Mouse (Mus musculus): ENCODE results near the gene Cdc14a. TPM values are rescaled to one million over a fixed set of nuclear protein-coding genes. Genes with fewer than 3 reads are reported as not detected.

Cdc14a gene
- polyA plus RNA-seq, 1 experiment from 2014 or later, result 8.7 TPM

- no peak for ATAC-seq (ENCODE audit: insufficient read depth, low FRiP score)
- no peak overlapping the region for H3K27ac ChIP-seq (ENCODE audit: low read length)
- no peaks in the 10 kb centered on the region for H3K4me1 ChIP-seq (ENCODE audit: control insufficient read depth, insufficient read depth, low read length)
- H3K36me3 ChIP-seq (ENCODE audit: control insufficient read depth, insufficient read depth, low read length), result no peaks in the 10 kb centered on the region
- no peak overlapping the region for H3K9ac ChIP-seq (ENCODE audit: low read length)
- H3K4me2 ChIP-seq (ENCODE audit: low read depth, low read length), result no peak overlapping the region
- H3K27me3 ChIP-seq (ENCODE audit: control insufficient read depth, insufficient read depth, low read length), result no peaks in the 10 kb centered on the region
- no peak overlapping the region for H3K4me3 ChIP-seq (replicated peaks; ENCODE audit: low read length)
- no peaks in the 10 kb centered on the region for H3K9me3 ChIP-seq (replicated peaks; ENCODE audit: control insufficient read depth, low read length)
- 19% methylated on average over 7 of the region's 7 CpGs for WGBS
Measured at GRCm38 (mm10) chr3:116333229-116333628, 90.6 kb downstream of the Cdc14a start.

DNA sequence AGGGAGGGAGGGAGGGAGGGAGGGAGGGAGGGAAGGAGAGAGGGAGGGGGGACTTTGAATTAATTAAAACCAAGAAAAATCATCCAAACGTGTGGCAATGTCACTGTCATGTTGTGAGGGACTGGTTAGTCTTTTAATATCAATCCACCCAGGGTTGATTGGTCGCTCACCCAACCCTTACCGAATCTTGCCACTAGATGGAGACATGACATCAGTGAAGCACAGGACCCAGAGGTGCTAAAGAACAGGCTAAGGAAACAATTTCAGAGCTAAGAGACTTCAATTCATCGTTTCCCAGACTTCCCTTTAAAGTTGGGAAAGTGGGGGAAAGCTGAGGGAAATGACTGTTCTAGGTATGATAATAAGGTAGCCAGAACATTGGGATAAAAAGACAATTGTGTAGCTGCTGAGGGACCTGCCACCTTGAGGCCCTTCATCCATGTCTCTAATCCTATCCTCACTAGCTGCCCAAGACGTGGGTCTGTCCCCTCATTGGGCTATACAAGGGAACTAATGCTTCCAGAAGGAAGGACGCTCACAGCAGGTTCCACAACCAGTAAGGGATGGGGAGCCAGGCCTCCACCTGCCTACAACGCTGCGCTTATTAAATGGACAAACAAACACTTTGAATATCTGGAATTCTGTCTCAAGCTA is 91.9 kb downstream of the Cdc14a start:
- Histone ChIP-seq H3K36me3 (ENCODE audit: control insufficient read depth, insufficient read depth, low read length) (no peaks in the 10 kb centered on the region), H3K9me3 (replicated peaks; ENCODE audit: control insufficient read depth, low read length) (no peaks in the 10 kb centered on the region), H3K27me3 (ENCODE audit: control insufficient read depth, insufficient read depth, low read length) (no peaks in the 10 kb centered on the region), H3K27ac (ENCODE audit: low read length) (no peak overlapping the region), H3K4me2 (ENCODE audit: low read depth, low read length) (no peak overlapping the region), H3K4me3 (replicated peaks; ENCODE audit: low read length) (no peak overlapping the region), H3K9ac (ENCODE audit: low read length) (no peak overlapping the region), H3K4me1 (ENCODE audit: control insufficient read depth, insufficient read depth, low read length) (peaks cover 9% of the 10 kb centered on the region; the same call in 1 of the 2 replicates)
- no peak for ATAC-seq (ENCODE audit: insufficient read depth, low FRiP score)
- WGBS, result 41% methylated on average over 8 of the region's 8 CpGs

- no peak for ATAC-seq (ENCODE audit: insufficient read depth, low FRiP score)
- Histone ChIP-seq H3K4me3 (replicated peaks; ENCODE audit: low read length) (no peak overlapping the region), H3K36me3 (ENCODE audit: control insufficient read depth, insufficient read depth, low read length) (no peaks in the 10 kb centered on the region), H3K4me2 (ENCODE audit: low read depth, low read length) (no peak overlapping the region), H3K27ac (ENCODE audit: low read length) (no peak overlapping the region), H3K9ac (ENCODE audit: low read length) (no peak overlapping the region), H3K4me1 (ENCODE audit: control insufficient read depth, insufficient read depth, low read length) (peaks cover 10% of the 10 kb centered on the region; the same call in 1 of the 2 replicates), H3K9me3 (replicated peaks; ENCODE audit: control insufficient read depth, low read length) (no peaks in the 10 kb centered on the region), H3K27me3 (ENCODE audit: control insufficient read depth, insufficient read depth, low read length) (no peaks in the 10 kb centered on the region)
- WGBS, result 73% methylated on average over 8 of the region's 8 CpGs
Measured at GRCm38 (mm10) chr3:116329976-116330375, 93.9 kb downstream of the Cdc14a start.

- 62% methylated on average over 18 of the region's 18 CpGs for WGBS
- H3K9me3 ChIP-seq (replicated peaks; ENCODE audit: control insufficient read depth, low read length), result no peaks in the 10 kb centered on the region
- H3K9ac ChIP-seq (ENCODE audit: low read length), result no peak overlapping the region
- no peak overlapping the region for H3K4me2 ChIP-seq (ENCODE audit: low read depth, low read length)
- no peaks in the 10 kb centered on the region for H3K36me3 ChIP-seq (ENCODE audit: control insufficient read depth, insufficient read depth, low read length)
- peaks cover 10% of the 10 kb centered on the region; the same call in 1 of the 2 replicates for H3K4me1 ChIP-seq (ENCODE audit: control insufficient read depth, insufficient read depth, low read length)
- H3K4me3 ChIP-seq (replicated peaks; ENCODE audit: low read length), result no peak overlapping the region
- peak; percentile 19; the same call in 1 of the 2 replicates for ATAC-seq (ENCODE audit: insufficient read depth, low FRiP score)
- H3K27ac ChIP-seq (ENCODE audit: low read length), result no peak overlapping the region
- no peaks in the 10 kb centered on the region for H3K27me3 ChIP-seq (ENCODE audit: control insufficient read depth, insufficient read depth, low read length)
Measured at GRCm38 (mm10) chr3:116329023-116329762, 94.6 kb downstream of the Cdc14a start.

DNA sequence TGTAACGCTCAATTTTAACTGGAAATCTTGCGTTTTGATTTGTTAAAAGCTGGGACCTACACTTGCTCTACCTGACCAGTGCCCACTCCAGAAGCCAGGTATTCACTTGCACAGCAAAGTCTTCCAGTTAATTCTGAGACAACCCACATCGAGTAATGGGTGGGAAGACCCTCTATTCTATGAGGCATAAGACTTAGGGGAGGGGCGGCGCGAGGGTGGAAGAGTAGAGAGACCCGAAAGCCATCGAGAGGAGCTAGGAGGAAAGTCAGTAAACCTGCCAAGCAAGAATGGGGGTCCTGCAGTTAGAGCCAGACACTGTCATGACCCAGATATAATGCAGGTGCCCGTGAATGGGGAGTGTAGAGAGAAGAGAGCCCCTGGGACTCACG is 96.2 kb downstream of the Cdc14a start:
- no peak overlapping the region for H3K9ac ChIP-seq (ENCODE audit: low read length)
- no peaks in the 10 kb centered on the region for H3K27me3 ChIP-seq (ENCODE audit: control insufficient read depth, insufficient read depth, low read length)
- no peaks in the 10 kb centered on the region for H3K9me3 ChIP-seq (replicated peaks; ENCODE audit: control insufficient read depth, low read length)
- WGBS, result 45% methylated on average over 10 of the region's 10 CpGs
- no peaks in the 10 kb centered on the region for H3K36me3 ChIP-seq (ENCODE audit: control insufficient read depth, insufficient read depth, low read length)
- peaks cover 10% of the 10 kb centered on the region; the same call in 1 of the 2 replicates for H3K4me1 ChIP-seq (ENCODE audit: control insufficient read depth, insufficient read depth, low read length)
- ATAC-seq (ENCODE audit: insufficient read depth, low FRiP score), result no peak
- 0 out of 2 replicates have a peak overlapping the region, but pooled peaks have one; percentile 51 for H3K4me2 ChIP-seq (ENCODE audit: low read depth, low read length)
- no peak overlapping the region for H3K4me3 ChIP-seq (replicated peaks; ENCODE audit: low read length)
- no peak overlapping the region for H3K27ac ChIP-seq (ENCODE audit: low read length)

DNA sequence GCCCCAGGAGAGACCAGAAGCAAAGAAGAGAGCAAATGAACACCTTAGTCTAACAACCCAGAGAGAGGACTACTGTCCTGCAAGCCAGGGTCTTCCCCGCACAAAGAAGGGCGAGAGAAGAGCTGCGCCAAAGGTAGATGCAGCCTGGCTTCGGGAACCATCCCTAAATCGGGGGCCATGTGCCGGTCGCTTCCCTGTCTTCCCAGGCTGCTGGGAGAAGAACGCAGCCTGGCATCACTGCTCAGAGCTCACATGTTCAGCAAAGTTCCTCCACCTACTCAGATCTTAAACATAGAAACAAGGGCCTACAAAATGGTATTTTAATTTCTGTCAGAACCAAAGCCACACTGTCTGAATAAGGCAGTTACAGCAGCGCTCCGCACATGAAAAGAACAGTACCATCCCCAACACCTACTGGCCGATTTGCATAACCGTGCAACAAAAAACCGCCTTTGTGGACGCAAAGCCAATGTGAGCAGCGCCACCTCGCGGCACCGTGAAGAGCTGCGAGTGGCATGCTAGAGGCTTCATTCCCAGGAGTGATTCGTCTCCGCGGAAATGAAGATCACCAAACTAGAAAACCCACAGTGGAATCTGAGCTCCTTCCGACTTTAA is 96.7 kb downstream of the Cdc14a start:
- Histone ChIP-seq H3K27me3 (ENCODE audit: control insufficient read depth, insufficient read depth, low read length) (no peaks in the 10 kb centered on the region), H3K4me1 (ENCODE audit: control insufficient read depth, insufficient read depth, low read length) (peaks cover 10% of the 10 kb centered on the region; the same call in 1 of the 2 replicates), H3K27ac (ENCODE audit: low read length) (no peak overlapping the region), H3K4me3 (replicated peaks; ENCODE audit: low read length) (peak overlapping the region; percentile 29; the same call in 1 of the 2 replicates), H3K4me2 (ENCODE audit: low read depth, low read length) (peak overlapping the region; percentile 51), H3K36me3 (ENCODE audit: control insufficient read depth, insufficient read depth, low read length) (no peaks in the 10 kb centered on the region), H3K9me3 (replicated peaks; ENCODE audit: control insufficient read depth, low read length) (no peaks in the 10 kb centered on the region), H3K9ac (ENCODE audit: low read length) (peak overlapping the region; percentile 70)
- 12% methylated on average over 23 of the region's 23 CpGs for WGBS
- ATAC-seq (ENCODE audit: insufficient read depth, low FRiP score), result peak; percentile 70; the same call in 1 of the 2 replicates

DNA sequence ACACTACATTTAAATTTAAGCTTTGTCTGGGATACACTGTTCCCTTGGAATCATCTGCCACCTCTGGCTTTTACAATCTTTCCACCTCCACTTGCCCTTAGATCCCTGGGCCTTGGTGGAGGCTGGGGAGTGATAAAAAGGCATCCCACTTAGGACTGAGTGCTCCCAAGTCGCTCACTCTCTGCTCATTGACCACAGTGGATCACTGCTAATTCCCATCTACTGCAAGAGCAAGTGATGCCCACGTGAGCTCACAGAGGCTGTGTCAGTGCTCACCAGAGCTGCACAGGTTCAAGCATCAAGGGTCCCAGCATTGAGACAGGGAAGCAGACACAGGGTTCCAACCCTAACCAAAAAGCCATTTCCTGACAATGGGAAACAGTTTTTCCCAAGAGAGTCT is 98.3 kb downstream of the Cdc14a start:
- Histone ChIP-seq H3K4me2 (ENCODE audit: low read depth, low read length) (no peak overlapping the region), H3K4me1 (ENCODE audit: control insufficient read depth, insufficient read depth, low read length) (peaks cover 10% of the 10 kb centered on the region; the same call in 1 of the 2 replicates), H3K36me3 (ENCODE audit: control insufficient read depth, insufficient read depth, low read length) (no peaks in the 10 kb centered on the region), H3K4me3 (replicated peaks; ENCODE audit: low read length) (no peak overlapping the region), H3K9me3 (replicated peaks; ENCODE audit: control insufficient read depth, low read length) (no peaks in the 10 kb centered on the region), H3K9ac (ENCODE audit: low read length) (no peak overlapping the region), H3K27me3 (ENCODE audit: control insufficient read depth, insufficient read depth, low read length) (no peaks in the 10 kb centered on the region), H3K27ac (ENCODE audit: low read length) (no peak overlapping the region)
- 82% methylated on average over 2 of the region's 2 CpGs for WGBS
- no peak for ATAC-seq (ENCODE audit: insufficient read depth, low FRiP score)

- H3K27me3 ChIP-seq (ENCODE audit: control insufficient read depth, insufficient read depth, low read length), result no peaks in the 10 kb centered on the region
- no peak overlapping the region for H3K4me2 ChIP-seq (ENCODE audit: low read depth, low read length)
- no peaks in the 10 kb centered on the region for H3K9me3 ChIP-seq (replicated peaks; ENCODE audit: control insufficient read depth, low read length)
- H3K9ac ChIP-seq (ENCODE audit: low read length), result no peak overlapping the region
- 95% methylated on average over 5 of the region's 5 CpGs for WGBS
- ATAC-seq (ENCODE audit: insufficient read depth, low FRiP score), result no peak
- H3K4me3 ChIP-seq (replicated peaks; ENCODE audit: low read length), result no peak overlapping the region
- H3K27ac ChIP-seq (ENCODE audit: low read length), result no peak overlapping the region
- H3K4me1 ChIP-seq (ENCODE audit: control insufficient read depth, insufficient read depth, low read length), result no peaks in the 10 kb centered on the region
- H3K36me3 ChIP-seq (ENCODE audit: control insufficient read depth, insufficient read depth, low read length), result no peaks in the 10 kb centered on the region
Measured at GRCm38 (mm10) chr3:116319696-116320095, 104.1 kb downstream of the Cdc14a start.

- no peak overlapping the region for H3K9ac ChIP-seq (ENCODE audit: low read length)
- H3K4me3 ChIP-seq (replicated peaks; ENCODE audit: low read length), result no peak overlapping the region
- no peaks in the 10 kb centered on the region for H3K27me3 ChIP-seq (ENCODE audit: control insufficient read depth, insufficient read depth, low read length)
- H3K36me3 ChIP-seq (ENCODE audit: control insufficient read depth, insufficient read depth, low read length), result peaks cover 6% of the 10 kb centered on the region; the same call in 1 of the 2 replicates
- no peak for ATAC-seq (ENCODE audit: insufficient read depth, low FRiP score)
- no peak overlapping the region for H3K27ac ChIP-seq (ENCODE audit: low read length)
- H3K4me1 ChIP-seq (ENCODE audit: control insufficient read depth, insufficient read depth, low read length), result no peaks in the 10 kb centered on the region
- no peaks in the 10 kb centered on the region for H3K9me3 ChIP-seq (replicated peaks; ENCODE audit: control insufficient read depth, low read length)
- no peak overlapping the region for H3K4me2 ChIP-seq (ENCODE audit: low read depth, low read length)
- WGBS, result 77% methylated on average over 4 of the region's 4 CpGs
Measured at GRCm38 (mm10) chr3:116311838-116312237, 112.0 kb downstream of the Cdc14a start.
